Mouse (Mus musculus) embryo, embryonic 10.5 days (tissue): ENCODE measurements at regions not wholly inside any gene's neighbourhood (a gene's known extent, or its start where the extent isn't known, plus 50 kb on each side); places are given as distances from the start of the nearest gene placed in this dataset.
"Not testable (repeated sequence)": the region's sequence is repeated elsewhere in the genome, so short reads cannot be mapped to it uniquely, and the experiment has no call there.

Source experiments
- DNase-seq: peaks from one replicate; pipeline ENCODE4 v3.0.0-alpha.2; 2015; ENCODE audit warnings: low spot score

DNA sequence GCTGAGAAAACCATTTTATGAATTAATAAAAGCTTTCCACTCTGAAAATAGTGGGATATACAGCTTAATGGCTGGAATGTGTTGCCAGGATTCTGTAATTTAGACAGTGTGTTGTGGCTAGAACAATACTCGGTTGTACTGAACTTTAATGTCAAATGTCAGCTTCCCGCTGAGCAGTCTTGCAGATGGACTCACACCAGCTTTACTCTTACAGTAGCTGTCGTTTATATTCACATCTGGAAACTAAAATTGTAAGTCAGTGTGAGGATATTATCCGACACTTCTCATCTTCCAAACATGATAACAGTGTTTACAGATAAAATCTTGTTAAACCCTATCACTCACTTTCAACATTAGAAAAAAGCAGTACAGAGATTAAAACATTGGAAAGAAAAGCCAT is 328.3 kb upstream of the Gje1 start:
- peak; percentile 3 for DNase-seq

DNA sequence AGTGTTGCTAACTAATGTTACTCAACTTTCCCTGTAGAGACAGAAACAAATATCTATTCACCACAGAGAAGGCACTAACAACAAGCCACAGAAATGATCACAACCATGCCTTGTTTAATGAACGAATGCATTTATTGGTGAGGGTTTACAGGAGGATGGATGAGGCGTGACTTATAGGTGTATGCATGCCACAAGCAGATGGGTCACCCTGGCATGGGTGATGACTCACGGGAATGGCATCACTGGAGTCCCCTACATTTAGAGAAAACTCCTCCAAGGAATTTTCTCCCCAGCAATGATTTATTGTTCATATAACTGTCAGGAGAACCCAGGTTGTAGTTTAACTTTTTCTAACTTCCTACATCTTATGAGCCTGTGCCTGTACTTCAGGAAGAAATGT is 319.6 kb upstream of the Gje1 start:
- no peak for DNase-seq

DNA sequence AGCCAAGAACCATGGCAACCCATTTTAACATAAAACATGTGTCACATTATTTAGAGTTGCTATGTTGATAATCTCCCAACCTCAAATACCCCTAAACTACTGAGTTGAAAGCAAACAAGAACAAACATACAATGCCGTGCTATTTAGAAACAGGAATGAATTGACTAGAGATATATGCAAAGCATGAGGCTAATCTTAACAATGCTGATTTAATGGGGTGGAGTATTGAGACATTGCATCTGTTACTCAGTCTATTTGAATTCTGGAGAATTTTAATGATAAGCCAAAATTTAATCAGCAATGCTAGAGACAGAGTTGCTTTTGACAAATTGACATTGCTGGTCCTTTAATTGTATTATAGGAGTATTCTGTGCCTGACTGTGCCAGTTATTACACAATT is 313.5 kb upstream of the Gje1 start:
- no peak for DNase-seq

DNA sequence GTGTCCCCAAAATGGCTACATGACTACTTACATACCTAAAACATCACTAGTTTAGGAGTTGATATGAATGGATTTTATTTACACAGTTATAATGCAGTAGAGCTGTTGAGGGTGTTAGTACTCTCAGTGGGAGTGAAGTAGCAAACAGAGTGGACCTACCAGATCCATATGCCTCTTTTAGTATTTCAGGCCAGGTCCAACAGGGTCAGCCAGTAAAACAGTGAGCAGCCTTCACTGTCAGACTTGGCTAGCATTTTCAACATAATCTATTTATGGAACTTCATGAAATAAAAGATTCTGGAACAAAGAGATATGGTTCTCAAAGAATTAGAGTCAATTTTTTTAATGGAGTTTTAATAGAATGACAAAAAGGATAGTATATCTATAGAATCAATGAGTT is 311.1 kb upstream of the Gje1 start:
- no peak for DNase-seq

DNA sequence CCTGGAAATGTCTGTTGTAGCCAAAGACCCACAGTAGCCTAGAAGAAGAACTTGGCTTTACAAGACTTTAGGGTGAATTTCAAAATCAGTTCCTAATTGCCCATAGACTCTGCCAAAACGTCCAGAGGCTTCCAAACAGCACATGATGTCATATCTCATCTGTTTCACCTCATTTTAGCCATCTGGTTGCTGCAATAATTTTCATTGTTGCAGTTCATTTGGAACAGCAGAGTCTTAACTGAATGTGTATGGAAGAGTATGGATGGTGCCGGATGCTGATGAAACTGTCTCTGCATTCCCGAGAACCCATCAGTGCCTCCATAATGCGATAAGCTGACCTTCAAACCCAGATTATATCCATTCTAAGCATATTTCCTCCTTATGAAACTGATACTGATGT is 295.9 kb upstream of the Gje1 start:
- no peak for DNase-seq

DNA sequence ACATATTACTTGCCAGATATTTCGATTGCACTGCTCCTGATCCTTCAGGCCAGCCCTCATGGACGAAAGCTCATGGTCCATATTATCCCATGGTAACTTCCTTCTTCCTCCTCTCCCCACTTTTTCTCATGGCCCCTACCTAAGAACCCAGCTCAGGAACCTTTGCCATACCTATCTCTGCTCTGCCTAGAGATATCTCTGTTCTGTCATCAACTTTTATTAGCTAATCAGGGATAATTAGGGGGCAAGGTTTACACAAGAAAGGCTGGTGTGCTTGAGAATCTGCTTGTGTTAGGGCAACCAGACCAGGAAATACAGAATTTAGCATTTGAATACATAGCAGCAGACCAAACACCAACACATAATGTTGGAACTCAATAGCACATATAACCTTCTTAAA is 278.4 kb upstream of the Gje1 start:
- no peak for DNase-seq

DNA sequence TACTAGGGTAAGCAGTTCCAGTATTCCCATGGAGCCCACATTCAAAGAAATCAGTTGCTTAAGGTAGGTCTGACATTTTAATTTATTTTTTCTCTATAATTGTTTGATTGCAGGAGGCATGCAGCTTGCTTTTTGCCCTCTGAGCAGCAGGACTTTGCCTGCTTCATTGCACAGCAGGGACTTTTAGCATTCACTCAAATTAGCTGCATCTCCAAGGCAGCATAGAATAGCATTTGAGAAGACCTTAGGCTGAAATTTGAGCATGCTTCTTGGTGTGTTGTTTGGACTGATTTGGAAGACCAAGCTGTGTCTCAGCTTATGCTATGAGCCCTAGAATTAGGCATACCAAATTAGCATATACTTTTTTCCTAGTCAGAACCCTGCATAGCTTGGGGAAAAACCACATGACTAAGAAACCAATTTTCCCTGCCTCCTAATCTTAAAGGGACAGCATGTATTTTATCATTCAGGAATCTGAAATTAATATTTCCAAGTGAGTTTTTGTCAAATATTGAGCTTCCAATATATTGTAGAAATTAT is 271.7 kb upstream of the Gje1 start:
- peak; percentile 1 for DNase-seq

DNA sequence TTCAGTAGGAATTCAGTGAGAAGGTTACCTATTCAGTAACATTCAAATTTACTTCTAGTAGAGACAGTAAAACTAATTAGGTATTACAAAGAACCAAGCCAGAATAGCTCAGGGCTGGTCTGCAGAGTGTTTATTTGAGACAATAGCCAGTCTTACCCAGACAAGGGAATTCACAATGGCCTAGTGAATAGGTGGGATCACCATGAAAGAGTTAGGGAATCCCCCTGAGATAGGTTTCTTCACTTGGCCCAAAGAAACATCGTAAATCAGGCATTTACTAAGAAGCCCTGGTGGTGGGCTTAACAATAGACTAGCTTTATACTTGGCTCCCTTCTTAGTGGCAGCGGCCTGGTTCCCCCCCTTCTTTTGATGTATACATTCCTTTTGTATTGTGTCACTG is 268.6 kb upstream of the Gje1 start:
- DNase-seq = not testable (repeated sequence)

DNA sequence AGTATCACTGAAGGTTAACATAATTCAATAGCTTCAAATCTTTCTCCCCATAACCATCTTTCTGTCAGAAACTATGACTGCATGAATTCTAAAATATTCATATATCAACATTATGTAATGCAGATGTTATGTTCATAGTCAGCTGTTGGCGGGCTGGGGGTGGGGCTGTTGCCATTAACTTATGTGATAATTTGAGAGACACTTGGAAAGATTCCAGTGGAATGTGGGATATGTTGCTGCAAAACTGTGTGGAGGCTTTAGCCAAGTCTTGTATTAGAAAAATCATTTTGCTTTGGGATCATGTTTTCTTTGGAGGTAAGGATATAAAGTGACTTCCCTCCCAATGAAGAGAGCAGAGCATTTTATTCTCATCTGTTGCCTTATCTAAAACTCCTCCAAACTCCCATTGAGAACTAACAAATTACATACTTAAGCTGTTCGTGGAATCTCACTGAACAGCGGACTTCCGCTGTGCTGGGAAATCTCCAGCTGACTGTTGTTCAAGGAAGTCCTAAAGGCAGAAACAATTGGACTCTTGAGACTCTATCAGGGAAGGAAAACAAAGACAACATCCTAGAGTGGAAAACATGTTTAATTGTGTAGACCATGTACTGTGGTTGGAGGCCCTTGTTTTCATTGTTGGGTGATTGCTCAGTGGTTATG is 260.2 kb upstream of the Gje1 start:
- peak; percentile 6 for DNase-seq

DNA sequence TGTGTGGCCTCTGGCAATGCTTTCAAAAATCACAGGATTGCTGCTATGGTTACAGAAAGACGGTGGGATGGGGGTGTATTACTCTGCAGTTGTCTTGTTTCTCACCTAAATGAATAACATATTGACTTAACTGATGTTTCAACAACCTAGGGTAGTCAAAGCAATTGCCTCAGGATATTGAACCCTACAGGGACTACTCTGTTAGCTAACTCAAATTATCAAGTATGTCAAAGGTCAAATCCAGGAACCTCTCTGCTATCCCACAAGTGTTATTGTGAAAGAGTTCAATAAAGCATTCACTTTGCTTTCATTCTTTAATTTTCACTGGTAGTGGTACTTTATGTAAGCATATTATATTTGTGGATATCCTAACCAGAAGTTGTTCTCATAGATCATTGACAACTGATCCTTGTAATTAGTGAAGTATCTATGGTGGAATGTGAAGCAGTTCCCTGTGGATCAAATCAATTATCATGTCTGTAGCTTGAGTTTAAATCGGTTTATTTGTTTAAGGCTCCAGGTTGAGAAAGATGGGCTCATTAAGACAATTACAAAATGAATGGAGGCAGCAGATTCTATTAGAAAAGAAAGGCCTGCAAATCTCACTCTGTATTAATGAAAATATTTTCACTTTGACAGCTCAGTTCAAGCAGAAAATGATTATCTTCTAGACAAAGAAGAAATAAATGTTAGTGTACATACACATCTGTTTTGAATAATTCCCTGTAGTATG is 259.4 kb upstream of the Gje1 start:
- peak; percentile 39 for DNase-seq

DNA sequence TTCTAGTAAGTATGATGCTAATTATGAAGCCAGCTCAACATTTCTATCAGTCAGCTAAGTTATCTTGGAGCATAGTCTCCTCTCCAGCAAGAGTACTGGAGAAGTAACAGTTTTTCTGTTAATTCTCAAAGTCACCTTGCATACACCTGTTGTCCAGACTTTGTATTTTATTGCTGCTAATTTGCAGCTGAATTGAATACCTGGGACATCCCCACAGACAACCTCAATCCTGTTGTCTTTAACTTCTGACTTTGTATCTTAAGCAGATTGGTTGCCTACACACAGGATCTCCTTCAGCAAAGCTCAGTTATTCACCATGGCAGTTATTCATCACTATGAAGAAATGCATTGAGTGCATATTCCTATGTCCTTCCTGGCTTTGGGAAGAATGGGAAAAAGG is 251.7 kb upstream of the Gje1 start:
- DNase-seq = no peak

DNA sequence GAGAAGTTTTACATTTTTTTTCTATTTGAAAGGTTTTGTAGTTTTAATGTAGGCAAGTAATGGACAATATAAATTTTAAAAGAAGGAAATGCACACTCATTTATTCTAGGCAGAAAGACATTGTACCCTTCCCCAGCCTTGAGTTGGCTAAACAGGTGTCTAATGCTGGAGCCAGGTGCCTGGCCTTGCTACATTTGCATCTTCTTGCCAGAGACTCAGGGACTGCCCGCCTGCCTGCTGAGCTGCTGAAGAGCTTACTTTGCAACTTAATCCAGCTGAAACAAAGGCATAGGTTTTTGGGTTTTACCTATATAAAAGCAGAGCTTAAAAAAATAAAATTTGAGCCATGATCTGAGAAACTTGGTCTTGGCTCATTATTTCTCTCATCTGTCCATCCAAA is 249.6 kb upstream of the Gje1 start:
- no peak for DNase-seq

DNA sequence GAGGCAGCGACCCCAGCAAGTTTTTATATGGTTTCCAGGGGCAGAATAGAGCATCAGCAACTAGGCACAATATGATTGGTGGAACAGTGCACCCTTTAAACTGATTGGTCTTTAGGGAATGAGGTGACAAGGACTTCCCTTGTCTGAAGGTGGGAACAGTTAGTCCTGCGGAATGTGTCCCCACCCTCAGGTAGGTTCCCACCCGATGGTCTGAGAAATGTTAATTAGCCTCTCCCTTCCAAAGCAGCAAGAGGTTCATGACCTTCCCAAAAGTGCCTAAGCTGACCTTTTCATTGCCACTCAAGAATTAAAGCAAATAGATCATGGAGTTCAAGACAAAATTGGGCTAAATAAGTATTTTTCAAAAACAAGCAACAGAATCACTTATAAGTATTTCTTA is 248.8 kb upstream of the Gje1 start:
- DNase-seq = not testable (repeated sequence)

DNA sequence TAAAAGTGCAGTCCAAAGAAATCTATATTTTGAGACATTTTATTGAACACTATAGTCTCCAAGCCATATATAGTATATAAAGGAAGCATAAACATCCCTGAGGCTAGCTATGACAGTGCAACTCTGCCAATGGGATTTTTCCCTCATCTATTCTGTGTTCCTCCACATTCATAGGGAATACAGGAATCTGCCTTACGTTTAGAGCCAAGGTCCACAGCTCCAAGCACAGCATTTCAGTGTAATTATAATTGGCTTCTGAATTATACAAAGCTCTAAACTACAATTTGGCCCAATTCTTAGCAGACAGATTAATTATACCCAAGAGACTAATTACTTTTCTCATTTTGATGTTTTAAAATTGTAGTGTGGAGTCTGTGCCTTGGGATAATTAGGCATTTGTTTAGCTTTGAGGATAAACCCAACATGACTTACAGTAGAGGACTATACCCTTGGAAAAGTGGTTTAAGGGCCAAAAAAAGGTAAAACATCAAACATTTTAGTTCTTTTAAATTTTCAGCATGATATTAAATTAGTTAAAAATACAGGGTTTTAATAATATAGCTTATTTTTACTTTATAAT is 235.0 kb upstream of the Gje1 start:
- DNase-seq = no peak

DNA sequence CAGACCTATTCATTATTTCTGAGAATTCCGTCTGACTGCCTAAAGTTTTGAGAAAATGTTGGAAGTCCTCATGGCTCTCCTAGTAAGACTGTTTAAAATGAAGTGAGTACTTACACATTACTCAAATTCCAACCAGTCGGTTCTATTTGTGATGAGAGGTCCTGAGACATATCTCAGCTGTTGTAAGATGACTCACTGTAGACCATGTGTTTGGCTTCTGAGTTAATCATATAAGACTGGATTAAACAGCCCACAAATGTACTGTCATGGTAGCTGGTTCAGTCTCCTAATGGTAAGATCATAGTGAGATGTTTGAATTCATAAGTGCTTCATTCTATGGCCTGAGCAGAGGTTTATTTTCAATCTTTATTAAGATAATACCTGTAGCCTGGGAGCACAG is 223.9 kb upstream of the Gje1 start:
- no peak for DNase-seq
